Mouse (Mus musculus): ENCODE measurements around the gene Klrg2.
A peak's percentile ranks its signal among the peaks of the same experiment; 100 is the strongest.
"Not testable (repeated sequence)": the region's sequence is repeated elsewhere in the genome, so short reads cannot be mapped to it uniquely, and the experiment has no call there.

Klrg2 gene

GRCm38 (mm10) chr6:38636852-38637618, at the start of gene Klrg2:
Gene Klrg2 (minus strand): TSS chr6:38637242.
- peak; percentile 61 for DNase-seq (ENCODE audit: extremely low spot score)

- DNase-seq (ENCODE audit: extremely low spot score) = no peak
Observed at GRCm38 (mm10) chr6:38682532-38682931, 45.5 kb upstream of the Klrg2 start.

DNA sequence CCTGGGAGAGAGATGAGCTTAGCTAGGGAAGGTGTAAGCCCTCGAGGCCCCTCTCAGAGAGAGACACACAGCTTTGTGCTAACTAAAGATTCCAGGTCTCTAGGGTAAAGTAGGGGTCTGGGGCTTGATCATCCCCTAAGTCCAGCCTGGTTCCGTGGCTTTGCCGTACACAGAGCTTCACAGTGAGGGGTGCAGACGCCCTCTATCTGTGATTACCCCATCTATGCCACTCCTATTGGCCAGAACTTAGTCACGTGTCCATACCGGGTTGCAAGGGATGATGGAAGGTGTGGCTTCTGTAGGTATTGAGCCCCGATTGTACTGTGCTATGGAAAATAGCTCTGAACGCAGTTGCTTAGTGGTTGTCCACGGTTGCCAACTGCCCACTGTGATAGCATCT, 40.6 kb upstream of the Klrg2 start:
- DNase-seq (ENCODE audit: extremely low spot score) = no peak

DNA sequence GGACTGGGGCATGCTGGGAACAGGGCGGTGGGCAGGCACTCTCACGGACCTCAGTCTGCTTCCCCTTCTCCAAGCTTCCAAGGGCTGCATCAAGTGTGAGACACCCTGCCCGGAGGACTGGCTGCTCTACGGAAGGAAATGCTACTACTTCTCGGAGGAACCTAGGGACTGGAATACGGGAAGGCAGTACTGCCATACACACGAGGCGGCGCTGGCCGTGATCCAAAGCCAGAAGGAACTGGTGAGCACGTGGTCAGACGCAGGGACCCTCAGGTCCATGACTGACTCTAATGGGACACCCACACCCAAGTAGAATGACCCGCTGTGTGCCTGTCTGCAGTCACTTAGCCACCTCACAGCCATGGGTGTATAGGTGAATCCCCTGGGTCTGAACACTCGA, 39.7 kb upstream of the Klrg2 start:
- DNase-seq (ENCODE audit: extremely low spot score) = no peak

GRCm38 (mm10) chr6:38676217-38676616, 39.2 kb upstream of the Klrg2 start:
- DNase-seq (ENCODE audit: extremely low spot score) = no peak

GRCm38 (mm10) chr6:38672011-38672410, 35.0 kb upstream of the Klrg2 start:
- DNase-seq (ENCODE audit: extremely low spot score) = no peak

DNA sequence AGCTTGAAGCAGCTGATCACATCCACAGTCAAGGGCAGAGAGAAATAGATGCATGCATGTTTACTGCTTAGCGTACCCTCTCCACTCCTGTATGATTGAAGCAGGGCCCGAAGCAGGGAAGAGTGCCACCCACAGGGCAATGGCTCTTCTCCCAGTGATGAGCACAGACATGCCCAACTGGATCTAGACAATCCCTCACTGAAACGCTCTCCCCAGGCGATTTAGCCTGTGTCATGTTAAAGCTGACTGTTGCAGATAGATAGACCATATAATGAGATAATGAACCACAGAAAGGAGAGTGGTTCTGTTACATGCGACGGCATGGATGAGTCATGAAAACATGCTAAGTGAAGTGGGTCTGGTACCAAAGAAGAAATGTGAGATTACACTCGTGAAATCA, 34.2 kb upstream of the Klrg2 start:
- no peak for DNase-seq (ENCODE audit: extremely low spot score)

- DNase-seq (ENCODE audit: extremely low spot score) = not testable (repeated sequence)
Observed at GRCm38 (mm10) chr6:38670488-38670887, 33.4 kb upstream of the Klrg2 start.

DNA sequence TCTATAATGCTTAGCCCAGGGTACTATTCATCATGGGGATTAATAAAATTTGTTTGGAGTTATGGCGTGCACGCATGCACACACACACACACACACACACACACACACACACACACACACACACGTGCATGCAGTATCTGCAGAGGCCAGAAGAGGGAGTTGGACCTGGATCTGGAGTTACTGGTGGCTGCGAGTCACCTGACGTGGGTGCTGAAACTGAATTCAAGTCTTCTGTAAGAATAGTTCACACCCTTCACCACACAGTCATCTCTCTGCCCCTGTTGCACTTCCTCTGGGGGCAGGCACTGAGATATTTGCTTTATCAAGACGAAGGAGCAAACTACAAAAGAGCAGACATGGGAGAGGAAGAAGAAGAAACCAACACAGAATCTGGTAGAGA, 32.5 kb upstream of the Klrg2 start:
- no peak for DNase-seq (ENCODE audit: extremely low spot score)

DNA sequence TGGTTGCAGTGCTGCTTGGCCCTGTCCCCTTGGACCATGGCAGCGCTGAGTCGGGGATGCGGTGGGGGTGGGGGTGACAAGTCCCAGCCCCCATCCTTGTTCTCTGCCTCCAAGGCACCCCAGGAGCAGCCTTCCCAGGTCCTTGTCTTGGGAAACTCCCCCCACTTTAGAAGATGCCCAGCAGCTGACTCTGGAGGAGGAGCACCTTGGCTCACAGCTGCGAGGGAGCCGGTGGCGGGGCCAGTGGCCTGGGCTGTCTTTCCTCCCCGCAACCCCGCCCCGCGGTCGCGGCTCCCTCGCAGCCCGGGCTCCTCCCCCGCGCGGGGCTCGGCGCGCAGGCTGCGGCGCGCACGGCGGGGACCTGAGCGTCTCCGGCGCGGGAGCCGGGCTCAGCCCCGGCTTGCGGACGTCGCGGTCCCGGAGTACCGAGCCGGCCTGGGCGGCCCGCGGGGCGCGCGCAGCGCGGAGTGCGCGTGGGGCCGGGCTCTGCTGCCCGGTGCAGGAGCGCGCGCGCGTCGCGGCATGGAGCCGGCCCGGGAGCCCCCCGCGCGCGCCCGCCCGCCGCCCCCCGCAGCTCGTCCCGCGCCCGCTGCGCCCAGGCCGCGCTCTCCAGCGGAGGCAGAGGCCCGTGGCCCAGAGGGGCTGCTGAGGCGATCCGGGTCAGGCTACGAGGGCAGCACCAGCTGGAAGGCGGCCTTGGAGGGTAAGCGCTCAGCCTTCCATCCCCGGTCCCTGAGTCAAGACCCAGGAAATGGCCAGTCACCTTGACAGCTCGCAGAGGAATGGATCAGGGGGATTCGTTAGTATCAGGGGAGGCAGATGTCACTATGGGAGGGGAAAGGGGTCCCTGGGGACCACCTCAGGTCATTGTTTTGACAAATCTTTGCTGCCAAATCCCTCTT, 25.9 kb upstream of the Klrg2 start, which contains the start of gene Clec2l:
Gene Clec2l (plus strand): TSS at position 356 of the 902 bp plus-strand sequence.
- peak; percentile 49 for DNase-seq (ENCODE audit: extremely low spot score)

- peak; percentile 78 for DNase-seq (ENCODE audit: extremely low spot score)
Observed at GRCm38 (mm10) chr6:38661626-38662025, 24.6 kb upstream of the Klrg2 start.

- DNase-seq (ENCODE audit: extremely low spot score) = peak; percentile 68
Observed at GRCm38 (mm10) chr6:38650263-38650937, 13.4 kb upstream of the Klrg2 start.

DNA sequence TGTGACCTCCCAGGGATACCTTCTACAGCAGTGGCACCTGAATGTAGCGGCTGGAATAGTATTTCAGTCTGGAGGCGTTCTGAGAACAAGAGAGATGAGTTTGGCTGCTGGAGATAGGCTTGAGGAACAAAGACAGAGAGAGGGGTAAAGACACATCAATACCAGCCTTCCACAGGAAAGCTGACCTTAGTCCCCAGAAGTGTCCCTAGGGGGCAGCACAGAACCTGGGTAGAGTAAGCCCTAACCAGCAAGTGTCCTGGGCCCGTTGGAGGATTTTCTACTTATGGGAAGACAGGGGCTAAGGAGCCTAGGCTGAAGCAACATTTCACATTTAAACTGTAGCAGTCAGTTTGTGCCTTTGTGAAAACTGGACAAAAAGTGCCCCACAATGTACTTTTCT, 12.5 kb upstream of the Klrg2 start:
- DNase-seq (ENCODE audit: extremely low spot score) = no peak

GRCm38 (mm10) chr6:38643039-38643438, 6.0 kb upstream of the Klrg2 start:
- DNase-seq (ENCODE audit: extremely low spot score) = no peak

GRCm38 (mm10) chr6:38642593-38642992, 5.6 kb upstream of the Klrg2 start:
- DNase-seq (ENCODE audit: extremely low spot score) = no peak

GRCm38 (mm10) chr6:38641645-38642044, 4.6 kb upstream of the Klrg2 start:
- DNase-seq (ENCODE audit: extremely low spot score) = no peak

DNA sequence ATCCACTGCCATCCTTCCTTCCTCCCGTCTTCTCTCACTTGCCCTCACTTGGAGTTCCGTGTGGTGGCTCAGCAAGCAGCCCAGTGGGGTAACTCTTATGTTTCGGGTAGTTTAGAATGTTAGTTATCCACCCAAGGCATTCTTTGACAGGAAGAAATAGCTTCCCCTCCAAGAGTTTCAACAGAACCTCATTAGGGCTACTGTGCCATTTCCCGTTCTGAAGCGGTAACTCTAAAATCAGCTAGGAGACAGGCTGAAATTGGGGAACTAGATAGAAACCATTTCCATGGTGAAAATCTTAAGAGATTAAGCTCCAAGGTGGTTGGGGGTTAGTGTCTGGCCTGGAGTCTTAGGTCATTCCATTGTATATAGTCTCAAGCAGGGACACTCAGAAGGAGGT, 4.2 kb upstream of the Klrg2 start:
- no peak for DNase-seq (ENCODE audit: extremely low spot score)

- no peak for DNase-seq (ENCODE audit: extremely low spot score)
Observed at GRCm38 (mm10) chr6:38640401-38640800, 3.4 kb upstream of the Klrg2 start.

DNA sequence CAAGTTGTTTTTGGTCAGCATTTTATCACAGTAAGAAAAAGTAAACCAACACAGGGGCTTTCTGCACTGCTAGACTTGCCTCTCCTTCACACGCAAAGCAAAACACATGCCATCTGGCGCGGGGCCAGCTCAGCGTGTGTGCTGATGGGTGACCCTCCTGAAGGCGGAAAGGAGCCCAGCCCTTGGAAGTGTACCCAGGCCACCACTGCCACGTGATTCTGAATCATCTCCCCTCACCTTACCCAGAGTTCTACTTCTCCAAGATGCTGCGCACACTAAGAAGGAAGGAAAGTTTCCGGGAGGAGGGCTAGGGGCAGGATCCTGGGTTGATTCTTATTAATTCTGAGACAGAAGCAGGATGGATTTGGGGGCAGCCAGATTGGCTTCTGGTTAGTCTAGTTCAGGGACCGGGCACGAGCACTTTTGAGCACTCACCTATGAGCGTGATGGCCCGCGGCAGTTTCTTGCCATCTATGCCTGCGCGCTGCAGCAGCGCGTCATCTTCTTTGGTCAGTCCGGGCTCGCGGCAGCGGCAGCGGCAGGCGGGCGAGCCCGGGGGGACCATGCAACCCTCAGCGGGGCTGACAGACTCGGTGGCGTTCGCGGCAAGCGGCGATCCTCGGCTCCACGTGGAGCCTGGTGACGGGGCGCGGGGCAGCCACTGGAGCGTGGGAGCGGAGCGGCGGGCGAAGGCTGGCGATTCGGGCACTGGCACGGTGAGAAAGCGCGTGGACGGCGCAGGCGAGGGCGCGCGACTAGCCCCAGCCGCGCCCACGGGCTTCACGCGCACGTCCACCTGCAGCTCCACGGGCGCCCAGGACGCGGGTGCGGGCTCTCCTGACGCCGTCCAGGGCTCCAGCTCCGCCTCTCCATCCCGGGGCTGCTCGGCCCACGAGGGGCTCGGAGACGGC, 846 bp downstream of the Klrg2 start:
- DNase-seq (ENCODE audit: extremely low spot score) = peak; percentile 53

GRCm38 (mm10) chr6:38634461-38634860, 2.6 kb downstream of the Klrg2 start:
- DNase-seq (ENCODE audit: extremely low spot score) = no peak

GRCm38 (mm10) chr6:38632826-38633225, 4.2 kb downstream of the Klrg2 start:
- no peak for DNase-seq (ENCODE audit: extremely low spot score)

All from embryo, embryonic 9.5 days (tissue).